Mouse (Mus musculus) midbrain, embryonic 14.5 days (tissue): ENCODE measurements around the gene Fzd1. TPM values are rescaled to one million over a fixed set of nuclear protein-coding genes. Genes with fewer than 3 reads are reported as not detected.
A peak's percentile ranks its signal among the peaks of the same experiment; 100 is the strongest.

Source experiments
- ATAC-seq: fragments of 200-750 bp; cut with Nextera tagmentation; 2 replicates; pipeline ENCODE4 v1.8.0; 2017; ENCODE audit warnings: moderate number of reproducible peaks, moderate library complexity; ENCODE audit not compliant: low FRiP score, low TSS enrichment
- DNase-seq: peaks from one replicate; pipeline ENCODE4 v3.0.0-alpha.2; 2015
- H3K27ac ChIP-seq: fragments of 300-500 bp; sonication (generic); replicated peaks from 2 replicates; pipeline ENCODE4 v1.5.1; 2014; ENCODE audit warnings: mild to moderate bottlenecking, low read depth, low read length, moderate library complexity
- H3K27me3 ChIP-seq: fragments of 300-500 bp; sonication (generic); 2 replicates; pipeline ENCODE4 v1.6.1; 2014; ENCODE audit warnings: low read length, control low read depth, mixed read lengths; ENCODE audit not compliant: control insufficient read depth, insufficient read depth
- H3K36me3 ChIP-seq: fragments of 300-500 bp; sonication (generic); 2 replicates; pipeline ENCODE4 v1.6.1; 2014; ENCODE audit warnings: low read length, control low read depth; ENCODE audit not compliant: control insufficient read depth, insufficient read depth
- H3K4me1 ChIP-seq: fragments of 300-500 bp; sonication (generic); 2 replicates; pipeline ENCODE4 v1.6.1; 2014; ENCODE audit warnings: mild to moderate bottlenecking, antibody characterized with exemption, low read length, control low read depth; ENCODE audit not compliant: control insufficient read depth, insufficient read depth
- H3K4me2 ChIP-seq: fragments of 300-500 bp; sonication (generic); 2 replicates; pipeline ENCODE4 v1.6.1; 2014; ENCODE audit warnings: mild to moderate bottlenecking, low read length, moderate library complexity
- H3K4me3 ChIP-seq: fragments of 300-500 bp; sonication (generic); replicated peaks from 2 replicates; pipeline ENCODE4 v1.5.1; 2014; ENCODE audit warnings: low read depth, low read length
- H3K9ac ChIP-seq: fragments of 300-500 bp; sonication (generic); replicated peaks from 2 replicates; pipeline ENCODE4 v1.6.1; 2014; ENCODE audit warnings: mild to moderate bottlenecking, low read length, moderate library complexity
- H3K9me3 ChIP-seq: fragments of 300-500 bp; sonication (generic); 2 replicates; pipeline ENCODE4 v1.6.1; 2016; ENCODE audit warnings: low read length, control low read depth, mixed read lengths; ENCODE audit not compliant: control insufficient read depth
- WGBS: fragments of 180-500 bp; shearing (Covaris S2); extraction: QIAGEN DNeasy Blood & Tissue Kit; methylation state at CpG from one replicate; pipeline ENCODE4 v1.1.7; 2014; 5-methylcytosine and 5-hydroxymethylcytosine counted together
- polyA plus RNA-seq: library from polyadenylated mRNA; unstranded; fragments of >200 nt; fragmentation: Nextera tagmentation; extraction: Ambion mirVana; gene quantifications from 2 replicates; pipeline ENCODE4 v1.2.1, GENCODE M21; 2014

Gene Fzd1
- polyA plus RNA-seq, 1 experiment from 2014 or later, result 44.3 TPM

- no peaks in the 10 kb centered on the region for H3K9me3 ChIP-seq
- DNase-seq (peak; percentile 80), ATAC-seq (peak; percentile 43)
- peaks cover 7% of the 10 kb centered on the region for H3K4me1 ChIP-seq
- H3K27me3 ChIP-seq, result no peaks in the 10 kb centered on the region
- peak overlapping the region; percentile 99 for H3K27ac ChIP-seq
- H3K9ac ChIP-seq, result peak overlapping the region; percentile 96
- H3K36me3 ChIP-seq, result peaks cover 4% of the 10 kb centered on the region; the same call in 1 of the 2 replicates
- peak overlapping the region; percentile 91 for H3K4me2 ChIP-seq
- peak overlapping the region; percentile 90 for H3K4me3 ChIP-seq
- under 1% methylated on average over 79 of the region's 80 CpGs for WGBS
Measured at GRCm38 (mm10) chr5:4756871-4757711, 744 bp downstream of the Fzd1 start.

GRCm38 (mm10) chr5:4756001-4756681 lies 1.7 kb downstream of the Fzd1 start:
- no peaks in the 10 kb centered on the region for H3K27me3 ChIP-seq
- ATAC-seq, result peak; percentile 0; the same call in 1 of the 2 replicates
- H3K27ac ChIP-seq, result peak overlapping the region; percentile 99
- peak overlapping the region; percentile 91 for H3K4me2 ChIP-seq
- H3K9ac ChIP-seq, result peak overlapping the region; percentile 96
- H3K4me1 ChIP-seq, result peaks cover 7% of the 10 kb centered on the region
- peak overlapping the region; percentile 90 for H3K4me3 ChIP-seq
- no peaks in the 10 kb centered on the region for H3K9me3 ChIP-seq
- under 1% methylated on average over 43 of the region's 43 CpGs for WGBS
- peak; percentile 77 for DNase-seq
- peaks cover 8% of the 10 kb centered on the region; the same call in 1 of the 2 replicates for H3K36me3 ChIP-seq

- Histone ChIP-seq H3K4me3 (peak overlapping the region; percentile 90), H3K4me1 (peaks cover 7% of the 10 kb centered on the region), H3K36me3 (peaks cover 8% of the 10 kb centered on the region; the same call in 1 of the 2 replicates), H3K9me3 (no peaks in the 10 kb centered on the region), H3K9ac (peak overlapping the region; percentile 96), H3K27ac (peak overlapping the region; percentile 99), H3K4me2 (peak overlapping the region; percentile 91), H3K27me3 (no peaks in the 10 kb centered on the region)
- 28% methylated on average over 11 of the region's 11 CpGs for WGBS
- ATAC-seq (no peak), DNase-seq (peak; percentile 48)
Measured at GRCm38 (mm10) chr5:4755326-4755725, 2.5 kb downstream of the Fzd1 start.

GRCm38 (mm10) chr5:4754701-4755281 lies 3.0 kb downstream of the Fzd1 start:
- Histone ChIP-seq H3K4me3 (peak overlapping the region; percentile 90), H3K27me3 (no peaks in the 10 kb centered on the region), H3K36me3 (peaks cover 8% of the 10 kb centered on the region; the same call in 1 of the 2 replicates), H3K9me3 (no peaks in the 10 kb centered on the region), H3K27ac (peak overlapping the region; percentile 99), H3K4me2 (peak overlapping the region; percentile 91), H3K4me1 (peaks cover 7% of the 10 kb centered on the region), H3K9ac (peak overlapping the region; percentile 96)
- DNase-seq (peak; percentile 51), ATAC-seq (no peak)
- 35% methylated on average over 9 of the region's 9 CpGs for WGBS

GRCm38 (mm10) chr5:4753161-4753560 lies 4.7 kb downstream of the Fzd1 start:
- DNase-seq (peak; percentile 52), ATAC-seq (no peak)
- H3K4me3 ChIP-seq, result peak overlapping the region; percentile 35
- WGBS, result 65% methylated on average over 5 of the region's 5 CpGs
- H3K9ac ChIP-seq, result peak overlapping the region; percentile 44; the same call in 1 of the 2 replicates
- H3K4me2 ChIP-seq, result peak overlapping the region; percentile 91
- H3K4me1 ChIP-seq, result peaks cover 3% of the 10 kb centered on the region; the same call in 1 of the 2 replicates
- peak overlapping the region; percentile 58; the same call in 1 of the 2 replicates for H3K27ac ChIP-seq
- H3K36me3 ChIP-seq, result peaks cover 8% of the 10 kb centered on the region; the same call in 1 of the 2 replicates
- no peaks in the 10 kb centered on the region for H3K27me3 ChIP-seq
- H3K9me3 ChIP-seq, result no peaks in the 10 kb centered on the region

- no peak overlapping the region for H3K4me3 ChIP-seq
- H3K27ac ChIP-seq, result no peak overlapping the region
- H3K4me2 ChIP-seq, result no peak overlapping the region
- no peaks in the 10 kb centered on the region for H3K27me3 ChIP-seq
- DNase-seq (no peak), ATAC-seq (no peak)
- H3K36me3 ChIP-seq, result no peaks in the 10 kb centered on the region
- WGBS, result 44% methylated on average over 4 of the region's 4 CpGs
- H3K4me1 ChIP-seq, result peaks cover 13% of the 10 kb centered on the region
- no peaks in the 10 kb centered on the region for H3K9me3 ChIP-seq
- H3K9ac ChIP-seq, result no peak overlapping the region
Measured at GRCm38 (mm10) chr5:4742722-4743121, 15.1 kb downstream of the Fzd1 start.

- Histone ChIP-seq H3K4me2 (no peak overlapping the region), H3K4me1 (peaks cover 20% of the 10 kb centered on the region), H3K9me3 (no peaks in the 10 kb centered on the region), H3K9ac (no peak overlapping the region), H3K4me3 (no peak overlapping the region), H3K27ac (no peak overlapping the region), H3K36me3 (no peaks in the 10 kb centered on the region), H3K27me3 (no peaks in the 10 kb centered on the region)
- no peak for ATAC-seq
- 53% methylated on average over 6 of the region's 6 CpGs for WGBS
- DNase-seq, result no peak
Measured at GRCm38 (mm10) chr5:4737013-4737412, 20.8 kb downstream of the Fzd1 start.

- no peak for DNase-seq
Measured at GRCm38 (mm10) chr5:4735461-4735860, 22.4 kb downstream of the Fzd1 start.

More at GRCm38 (mm10) chr5:4735461-4735860, 22.4 kb downstream of the Fzd1 start:
- Histone ChIP-seq H3K27me3 (no peaks in the 10 kb centered on the region), H3K4me3 (no peak overlapping the region), H3K4me1 (peaks cover 25% of the 10 kb centered on the region), H3K36me3 (no peaks in the 10 kb centered on the region), H3K27ac (no peak overlapping the region), H3K9me3 (no peaks in the 10 kb centered on the region), H3K4me2 (no peak overlapping the region), H3K9ac (no peak overlapping the region)
- no peak for ATAC-seq
- WGBS, result 68% methylated on average over 7 of the region's 7 CpGs
